Mouse (Mus musculus): ENCODE data around the gene Ces2h. TPM values are rescaled to one million over a fixed set of nuclear protein-coding genes. Genes with fewer than 3 reads are reported as not detected.

Ces2h gene
- not detected in 2 replicates for polyA plus RNA-seq (2015; fragmentation: Nextera tagmentation; extraction: Ambion mirVana)

DNA sequence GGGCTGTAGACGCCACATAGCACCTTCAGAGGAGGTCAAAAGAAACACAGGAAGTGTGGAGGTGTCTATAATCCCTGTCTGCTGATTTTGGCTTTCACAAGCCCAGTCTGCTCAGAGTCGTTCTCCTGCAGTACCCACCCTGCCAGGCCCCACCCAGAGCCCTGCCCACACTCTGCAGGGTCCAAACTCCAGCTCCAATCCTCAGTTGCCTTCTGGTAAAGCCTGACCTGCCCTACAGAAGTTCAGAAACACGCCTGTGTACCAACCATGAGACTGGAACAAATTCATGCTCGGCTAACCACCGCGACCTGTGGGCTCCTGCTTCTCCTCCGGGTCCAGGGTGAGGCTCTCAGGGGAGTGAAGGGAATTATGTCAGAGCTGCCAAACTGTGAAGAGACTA, at the start of gene Ces2h:
Gene Ces2h, plus strand, starts transcription at position 268 of the 400 bp plus-strand sequence.
- no peaks in the 10 kb centered on the region for H3K9me3 ChIP-seq (replicated peaks; ENCODE audit: control insufficient read depth, low read length, poor library complexity, severe bottlenecking)
- 85% methylated on average over 7 of the region's 7 CpGs for WGBS
- no peaks in the 10 kb centered on the region for H3K36me3 ChIP-seq (ENCODE audit: control insufficient read depth, insufficient read depth, low read length)
- H3K4me2 ChIP-seq (ENCODE audit: low read length), result no peak within 1 kb of the TSS
- no peaks in the 10 kb centered on the region for H3K4me1 ChIP-seq (ENCODE audit: control insufficient read depth, insufficient read depth, low read length)
- no peak within 1 kb of the TSS for H3K4me3 ChIP-seq (ENCODE audit: low read depth, low read length)
- no peak within 1 kb of the TSS for H3K9ac ChIP-seq (ENCODE audit: low read depth, low read length)
- no peak for ATAC-seq
- H3K27me3 ChIP-seq (ENCODE audit: control insufficient read depth, insufficient read depth, low read depth, low read length), result no peaks in the 10 kb centered on the region
- no peak within 1 kb of the TSS for H3K27ac ChIP-seq (ENCODE audit: low read length)

- Histone ChIP-seq H3K27ac (ENCODE audit: low read length) (no peak within 1 kb of the TSS), H3K36me3 (ENCODE audit: control insufficient read depth, insufficient read depth, low read length) (no peaks in the 10 kb centered on the region), H3K4me1 (ENCODE audit: control insufficient read depth, insufficient read depth, low read length) (no peaks in the 10 kb centered on the region), H3K27me3 (ENCODE audit: control insufficient read depth, insufficient read depth, low read depth, low read length) (no peaks in the 10 kb centered on the region), H3K4me2 (ENCODE audit: low read length) (no peak within 1 kb of the TSS), H3K9ac (ENCODE audit: low read depth, low read length) (no peak within 1 kb of the TSS), H3K9me3 (replicated peaks; ENCODE audit: control insufficient read depth, low read length, poor library complexity, severe bottlenecking) (no peaks in the 10 kb centered on the region), H3K4me3 (ENCODE audit: low read depth, low read length) (no peak within 1 kb of the TSS)
- ATAC-seq, result no peak
- WGBS, result 76% methylated on average over 5 of the region's 5 CpGs
Observed at GRCm38 (mm10) chr8:104961537-104961961, 39.1 kb upstream of the Ces2h start, which contains the start of gene Ces2g. Ces2g (plus strand) TSS chr8:104961718.

- Histone ChIP-seq H3K9me3 (replicated peaks; ENCODE audit: control insufficient read depth, low read length, poor library complexity, severe bottlenecking) (no peaks in the 10 kb centered on the region), H3K36me3 (ENCODE audit: control insufficient read depth, insufficient read depth, low read length) (no peaks in the 10 kb centered on the region), H3K9ac (ENCODE audit: low read depth, low read length) (no peak overlapping the region), H3K4me1 (ENCODE audit: control insufficient read depth, insufficient read depth, low read length) (no peaks in the 10 kb centered on the region), H3K4me3 (ENCODE audit: low read depth, low read length) (no peak overlapping the region), H3K27ac (ENCODE audit: low read length) (no peak overlapping the region), H3K4me2 (ENCODE audit: low read length) (no peak overlapping the region), H3K27me3 (ENCODE audit: control insufficient read depth, insufficient read depth, low read depth, low read length) (no peaks in the 10 kb centered on the region)
- 80% methylated on average over 8 of the region's 8 CpGs for WGBS
- ATAC-seq, result no peak
Observed at GRCm38 (mm10) chr8:104962229-104962901, 38.3 kb upstream of the Ces2h start.

DNA sequence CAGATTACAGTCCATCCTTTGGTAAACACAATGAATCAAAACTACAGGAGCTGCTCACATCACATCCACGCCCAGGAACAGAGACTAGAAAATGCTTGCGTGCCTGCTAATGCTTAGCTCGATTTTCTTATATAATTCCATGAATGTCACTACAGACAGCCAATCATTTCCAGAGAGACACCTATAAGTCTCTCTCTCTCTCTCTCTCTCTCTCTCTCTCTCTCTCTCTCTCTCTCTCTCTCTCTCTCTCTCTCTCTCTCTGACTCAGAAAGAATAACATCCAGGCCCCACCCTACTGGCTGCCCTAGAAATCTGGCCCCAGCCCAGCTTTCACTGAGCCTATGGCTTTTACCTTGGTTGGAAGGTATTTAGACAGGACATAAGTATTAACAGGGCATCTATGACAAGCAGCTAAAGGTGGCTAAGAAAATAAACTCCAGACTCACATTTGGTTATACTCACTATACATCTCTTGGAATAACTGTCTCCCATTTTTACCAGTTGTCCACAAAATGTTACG, 37.2 kb upstream of the Ces2h start:
- Histone ChIP-seq H3K9me3 (replicated peaks; ENCODE audit: control insufficient read depth, low read length, poor library complexity, severe bottlenecking) (no peaks in the 10 kb centered on the region), H3K9ac (ENCODE audit: low read depth, low read length) (no peak overlapping the region), H3K4me2 (ENCODE audit: low read length) (no peak overlapping the region), H3K27me3 (ENCODE audit: control insufficient read depth, insufficient read depth, low read depth, low read length) (no peaks in the 10 kb centered on the region), H3K36me3 (ENCODE audit: control insufficient read depth, insufficient read depth, low read length) (no peaks in the 10 kb centered on the region), H3K4me1 (ENCODE audit: control insufficient read depth, insufficient read depth, low read length) (no peaks in the 10 kb centered on the region), H3K27ac (ENCODE audit: low read length) (no peak overlapping the region), H3K4me3 (ENCODE audit: low read depth, low read length) (no peak overlapping the region)
- WGBS, result 89% methylated on average over 4 of the region's 4 CpGs
- no peak for ATAC-seq

GRCm38 (mm10) chr8:104984126-104984525, 16.5 kb upstream of the Ces2h start:
- H3K9me3 ChIP-seq (replicated peaks; ENCODE audit: control insufficient read depth, low read length, poor library complexity, severe bottlenecking), result peaks cover 4% of the 10 kb centered on the region
- no peak for ATAC-seq
- no peaks in the 10 kb centered on the region for H3K27me3 ChIP-seq (ENCODE audit: control insufficient read depth, insufficient read depth, low read depth, low read length)
- H3K27ac ChIP-seq (ENCODE audit: low read length), result no peak overlapping the region
- no peak overlapping the region for H3K9ac ChIP-seq (ENCODE audit: low read depth, low read length)
- WGBS, result 86% methylated on average over 5 of the region's 5 CpGs
- no peaks in the 10 kb centered on the region for H3K36me3 ChIP-seq (ENCODE audit: control insufficient read depth, insufficient read depth, low read length)
- H3K4me1 ChIP-seq (ENCODE audit: control insufficient read depth, insufficient read depth, low read length), result no peaks in the 10 kb centered on the region
- H3K4me2 ChIP-seq (ENCODE audit: low read length), result no peak overlapping the region
- no peak overlapping the region for H3K4me3 ChIP-seq (ENCODE audit: low read depth, low read length)

- H3K4me2 ChIP-seq (ENCODE audit: low read length), result no peak overlapping the region
- WGBS, result 88% methylated on average over 2 of the region's 2 CpGs
- H3K27me3 ChIP-seq (ENCODE audit: control insufficient read depth, insufficient read depth, low read depth, low read length), result no peaks in the 10 kb centered on the region
- no peak for ATAC-seq
- H3K36me3 ChIP-seq (ENCODE audit: control insufficient read depth, insufficient read depth, low read length), result no peaks in the 10 kb centered on the region
- H3K4me1 ChIP-seq (ENCODE audit: control insufficient read depth, insufficient read depth, low read length), result no peaks in the 10 kb centered on the region
- H3K27ac ChIP-seq (ENCODE audit: low read length), result no peak overlapping the region
- H3K9ac ChIP-seq (ENCODE audit: low read depth, low read length), result no peak overlapping the region
- no peak overlapping the region for H3K4me3 ChIP-seq (ENCODE audit: low read depth, low read length)
- H3K9me3 ChIP-seq (replicated peaks; ENCODE audit: control insufficient read depth, low read length, poor library complexity, severe bottlenecking), result peaks cover 4% of the 10 kb centered on the region
Observed at GRCm38 (mm10) chr8:104984942-104985341, 15.7 kb upstream of the Ces2h start.

DNA sequence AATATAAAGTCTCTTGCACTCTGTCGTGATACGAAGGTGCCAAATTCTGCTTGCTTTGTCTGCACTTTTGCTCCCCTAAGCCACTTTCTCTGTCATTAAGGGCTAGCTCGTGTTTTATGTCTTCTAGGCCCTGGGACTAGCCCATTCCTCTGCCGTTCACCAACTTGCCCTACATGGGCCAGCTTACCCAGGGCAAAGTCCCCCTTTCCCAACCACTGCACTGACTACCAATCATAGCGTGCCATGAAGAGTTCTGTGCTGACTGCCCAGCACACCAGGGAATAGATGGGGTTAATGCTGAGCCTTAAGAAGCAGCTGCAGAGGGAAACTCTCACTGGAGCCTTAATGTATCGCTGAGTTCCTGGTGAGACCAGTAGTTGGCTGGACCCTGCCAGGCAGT, 2.5 kb upstream of the Ces2h start:
- no peaks in the 10 kb centered on the region for H3K36me3 ChIP-seq (ENCODE audit: control insufficient read depth, insufficient read depth, low read length)
- WGBS, result 82% methylated on average over 6 of the region's 6 CpGs

GRCm38 (mm10) chr8:104999183-104999582, 1.5 kb upstream of the Ces2h start:
- H3K9me3 ChIP-seq (replicated peaks; ENCODE audit: control insufficient read depth, low read length, poor library complexity, severe bottlenecking), result no peaks in the 10 kb centered on the region
- no peaks in the 10 kb centered on the region for H3K4me1 ChIP-seq (ENCODE audit: control insufficient read depth, insufficient read depth, low read length)
- H3K27ac ChIP-seq (ENCODE audit: low read length), result no peak overlapping the region
- H3K4me2 ChIP-seq (ENCODE audit: low read length), result no peak overlapping the region
- H3K36me3 ChIP-seq (ENCODE audit: control insufficient read depth, insufficient read depth, low read length), result no peaks in the 10 kb centered on the region
- no peak overlapping the region for H3K4me3 ChIP-seq (ENCODE audit: low read depth, low read length)
- no peak overlapping the region for H3K9ac ChIP-seq (ENCODE audit: low read depth, low read length)
- ATAC-seq, result no peak
- no peaks in the 10 kb centered on the region for H3K27me3 ChIP-seq (ENCODE audit: control insufficient read depth, insufficient read depth, low read depth, low read length)
- 90% methylated on average over 6 of the region's 6 CpGs for WGBS

More for the DNA sequence above, 2.5 kb upstream of the Ces2h start:
- Histone ChIP-seq H3K4me1 (ENCODE audit: control insufficient read depth, insufficient read depth, low read length) (no peaks in the 10 kb centered on the region), H3K27ac (ENCODE audit: low read length) (no peak overlapping the region), H3K9ac (ENCODE audit: low read depth, low read length) (no peak overlapping the region), H3K4me2 (ENCODE audit: low read length) (no peak overlapping the region), H3K9me3 (replicated peaks; ENCODE audit: control insufficient read depth, low read length, poor library complexity, severe bottlenecking) (no peaks in the 10 kb centered on the region), H3K4me3 (ENCODE audit: low read depth, low read length) (no peak overlapping the region), H3K27me3 (ENCODE audit: control insufficient read depth, insufficient read depth, low read depth, low read length) (no peaks in the 10 kb centered on the region)
- ATAC-seq, result no peak

DNA sequence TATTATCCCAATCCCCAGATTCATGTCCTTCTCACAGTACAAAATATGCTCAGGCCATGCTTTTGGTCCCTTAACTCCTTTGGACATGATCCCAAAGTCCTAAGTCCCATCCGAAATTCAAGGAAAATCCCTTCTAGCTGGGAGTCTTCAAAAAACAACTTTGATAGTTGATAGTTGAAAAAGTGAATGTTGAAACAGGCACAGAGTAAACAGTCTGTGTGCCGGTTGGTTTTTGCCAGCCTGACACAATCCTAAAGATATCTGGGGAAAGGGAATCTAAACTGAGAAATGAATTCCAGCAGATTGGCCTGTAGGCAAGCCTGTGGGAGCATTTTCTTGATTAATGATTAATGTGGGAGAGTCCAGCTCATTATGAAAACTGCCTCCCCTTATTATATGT, 9.3 kb downstream of the Ces2h start:
- ATAC-seq, result no peak
- H3K9me3 ChIP-seq (replicated peaks; ENCODE audit: control insufficient read depth, low read length, poor library complexity, severe bottlenecking), result no peaks in the 10 kb centered on the region
- H3K36me3 ChIP-seq (ENCODE audit: control insufficient read depth, insufficient read depth, low read length), result no peaks in the 10 kb centered on the region
- no peaks in the 10 kb centered on the region for H3K27me3 ChIP-seq (ENCODE audit: control insufficient read depth, insufficient read depth, low read depth, low read length)
- no peak overlapping the region for H3K4me2 ChIP-seq (ENCODE audit: low read length)
- no peaks in the 10 kb centered on the region for H3K4me1 ChIP-seq (ENCODE audit: control insufficient read depth, insufficient read depth, low read length)
- H3K4me3 ChIP-seq (ENCODE audit: low read depth, low read length), result no peak overlapping the region
- WGBS, result 91% methylated on average over 2 of the region's 2 CpGs
- H3K27ac ChIP-seq (ENCODE audit: low read length), result no peak overlapping the region
- no peak overlapping the region for H3K9ac ChIP-seq (ENCODE audit: low read depth, low read length)
